Comparison of ENCODE assay signal across 15 mouse cellular contexts in genomic region chr12:73830122-73830521, GRCm38 (mm10).
DNase-seq lines count a peak whose midpoint lies in the region; ATAC-seq lines count a peak whose summit lies in the region.
"Had no signal": no experiment of that assay in that cellular context is flagged by ENCODE, and none has a peak within 500 bp of the region (broad histone marks: within the 10 kb centered on the region; RNA-seq: fewer than 3 reads in every experiment).

No protein-coding gene starts in this region.

- H3K9ac ChIP-seq in hindbrain, embryonic 13.5 days: no peak overlapping the region
- H3K9ac ChIP-seq in neural tube, embryonic 12.5 days: no peak overlapping the region
- no peak overlapping the region for H3K9ac ChIP-seq in midbrain, embryonic 15.5 days
- H3K9ac ChIP-seq: embryonic facial prominence, embryonic 13.5 days; intestine, embryonic 15.5 days had no signal

- 49% methylated on average over 7 of the region's 7 CpGs for WGBS in hindbrain, embryonic 13.5 days
- WGBS in hindbrain, embryonic 10.5 days: 72% methylated on average over 7 of the region's 7 CpGs
- WGBS in neural tube, embryonic 12.5 days: 46% methylated on average over 7 of the region's 7 CpGs
- 64% methylated on average over 7 of the region's 7 CpGs for WGBS in midbrain, embryonic 15.5 days

- no peaks in the 10 kb centered on the region for H3K9me3 ChIP-seq in hindbrain, embryonic 13.5 days
- no peaks in the 10 kb centered on the region for H3K9me3 ChIP-seq in hindbrain, embryonic 10.5 days
- no peaks in the 10 kb centered on the region for H3K9me3 ChIP-seq in neural tube, embryonic 12.5 days
- H3K9me3 ChIP-seq in midbrain, embryonic 15.5 days: no peaks in the 10 kb centered on the region
- H3K9me3 ChIP-seq: embryonic facial prominence, embryonic 13.5 days; intestine, embryonic 15.5 days had no signal

- H3K4me3 ChIP-seq in hindbrain, embryonic 13.5 days: no peak overlapping the region
- no peak overlapping the region for H3K4me3 ChIP-seq in hindbrain, embryonic 10.5 days
- H3K4me3 ChIP-seq in neural tube, embryonic 12.5 days: no peak overlapping the region
- no peak overlapping the region for H3K4me3 ChIP-seq in midbrain, embryonic 15.5 days
- H3K4me3 ChIP-seq: embryonic facial prominence, embryonic 13.5 days; intestine, embryonic 15.5 days had no signal

- DNase-seq in hindbrain, embryonic 10.5 days (ENCODE audit: low spot score): no peak
- no peak for DNase-seq in neural tube, embryonic 10.5 days (ENCODE audit: extremely low spot score, low spot score)
- no peak for DNase-seq in ovary, postnatal 36 days (ENCODE audit: low spot score)
- DNase-seq: cerebellum, postnatal 25 days; kidney, postnatal 14 days; right cerebral cortex, postnatal 14 days; thymus, adult 2 months had no signal

- H3K36me3 ChIP-seq in hindbrain, embryonic 13.5 days: no peaks in the 10 kb centered on the region
- no peaks in the 10 kb centered on the region for H3K36me3 ChIP-seq in hindbrain, embryonic 10.5 days
- H3K36me3 ChIP-seq in neural tube, embryonic 12.5 days: no peaks in the 10 kb centered on the region
- no peaks in the 10 kb centered on the region for H3K36me3 ChIP-seq in midbrain, embryonic 15.5 days (replicated peaks)
- H3K36me3 ChIP-seq: embryonic facial prominence, embryonic 13.5 days; intestine, embryonic 15.5 days had no signal

- H3K4me2 ChIP-seq in hindbrain, embryonic 13.5 days: no peak overlapping the region
- H3K4me2 ChIP-seq in neural tube, embryonic 12.5 days (replicated peaks): no peak overlapping the region
- no peak overlapping the region for H3K4me2 ChIP-seq in midbrain, embryonic 15.5 days
- H3K4me2 ChIP-seq: embryonic facial prominence, embryonic 13.5 days; intestine, embryonic 15.5 days; liver, embryonic 11.5 days had no signal

- H3K27me3 ChIP-seq in hindbrain, embryonic 13.5 days: no peaks in the 10 kb centered on the region
- H3K27me3 ChIP-seq in hindbrain, embryonic 10.5 days (ENCODE audit: insufficient read depth, poor library complexity, severe bottlenecking): no peaks in the 10 kb centered on the region
- no peaks in the 10 kb centered on the region for H3K27me3 ChIP-seq in neural tube, embryonic 12.5 days (replicated peaks)
- no peaks in the 10 kb centered on the region for H3K27me3 ChIP-seq in midbrain, embryonic 15.5 days (replicated peaks)
- H3K27me3 ChIP-seq: CH12.LX; embryonic facial prominence, embryonic 13.5 days; intestine, embryonic 15.5 days had no signal

- ATAC-seq in hindbrain, embryonic 13.5 days (ENCODE audit: low FRiP score): no peak; the same call in 1 of the 2 replicates
- ATAC-seq in neural tube, embryonic 12.5 days (ENCODE audit: low FRiP score, low read depth): 0 out of 2 replicates have a peak, but pooled peaks have one; percentile 21
- ATAC-seq in CD4-positive, CD25-positive, alpha-beta regulatory T cell, adult 4 months: peak; percentile 32
- peak; percentile 9; the same call in 1 of the 2 replicates for ATAC-seq in midbrain, embryonic 15.5 days (replicated peaks)
- ATAC-seq: intestine, embryonic 15.5 days had no signal

- H3K27ac ChIP-seq in hindbrain, embryonic 13.5 days: peak overlapping the region; percentile 76
- H3K27ac ChIP-seq in hindbrain, embryonic 10.5 days: no peak overlapping the region
- H3K27ac ChIP-seq in neural tube, embryonic 12.5 days: no peak overlapping the region
- peak overlapping the region; percentile 78 for H3K27ac ChIP-seq in midbrain, embryonic 15.5 days
- H3K27ac ChIP-seq: embryonic facial prominence, embryonic 13.5 days; intestine, embryonic 15.5 days had no signal

- H3K4me1 ChIP-seq in hindbrain, embryonic 13.5 days (replicated peaks): peaks cover 16% of the 10 kb centered on the region
- peaks cover 13% of the 10 kb centered on the region for H3K4me1 ChIP-seq in hindbrain, embryonic 10.5 days (replicated peaks)
- H3K4me1 ChIP-seq in neural tube, embryonic 12.5 days: no peaks in the 10 kb centered on the region
- H3K4me1 ChIP-seq in midbrain, embryonic 15.5 days: peaks cover 15% of the 10 kb centered on the region
- H3K4me1 ChIP-seq: intestine, embryonic 15.5 days had no signal

Comparison
In these comparisons a context has a peak if more than half of its experiments do, and no peak if none do; other contexts are left out.
1. H3K27ac ChIP-seq: peak in hindbrain, embryonic 13.5 days (single experiment) and midbrain, embryonic 15.5 days (single experiment); none in hindbrain, embryonic 10.5 days (single experiment) and neural tube, embryonic 12.5 days (single experiment).